Mouse (Mus musculus): ENCODE measurements at regions not wholly inside any gene's neighbourhood (a gene's known extent, or its start where the extent isn't known, plus 50 kb on each side); places are given as distances from the start of the nearest gene placed in this dataset.

- no peak for TF ChIP-seq CTCF (IDR thresholded peaks at IDR 0.05; ENCODE audit: low read depth)
- no peak for TF ChIP-seq EP300 (IDR thresholded peaks at IDR 0.05; ENCODE audit: low read depth)
Observed at GRCm38 (mm10) chr10:17655459-17656051, 67.5 kb upstream of the Cited2 start.

Data from liver, embryonic 14.5 days (tissue).